Mouse (Mus musculus): ENCODE data around the gene Spsb2.
"Not testable (repeated sequence)": the region's sequence is repeated elsewhere in the genome, so short reads cannot be mapped to it uniquely, and the experiment has no call there.

The Spsb2 gene

DNA sequence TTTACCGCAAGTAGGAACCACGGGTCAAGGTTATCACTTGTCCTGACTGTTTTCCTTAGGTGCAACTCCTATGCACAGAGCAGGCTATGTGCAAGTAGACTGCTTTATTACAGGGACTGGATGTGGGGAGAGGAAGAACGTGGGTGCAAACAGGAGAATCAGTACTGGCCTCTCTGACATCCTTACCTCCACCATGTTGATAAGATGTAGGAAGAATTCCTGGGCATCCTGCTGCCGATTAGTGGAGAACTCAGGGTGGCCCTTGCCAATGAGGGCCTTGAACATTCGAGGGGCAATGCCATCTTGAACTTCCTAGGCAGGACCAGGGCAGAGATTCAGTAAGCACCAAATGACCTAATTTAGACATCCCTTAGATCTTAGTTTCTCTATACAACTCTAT lies 12.4 kb downstream of the Spsb2 start:
- DNase-seq, result no peak

DNA sequence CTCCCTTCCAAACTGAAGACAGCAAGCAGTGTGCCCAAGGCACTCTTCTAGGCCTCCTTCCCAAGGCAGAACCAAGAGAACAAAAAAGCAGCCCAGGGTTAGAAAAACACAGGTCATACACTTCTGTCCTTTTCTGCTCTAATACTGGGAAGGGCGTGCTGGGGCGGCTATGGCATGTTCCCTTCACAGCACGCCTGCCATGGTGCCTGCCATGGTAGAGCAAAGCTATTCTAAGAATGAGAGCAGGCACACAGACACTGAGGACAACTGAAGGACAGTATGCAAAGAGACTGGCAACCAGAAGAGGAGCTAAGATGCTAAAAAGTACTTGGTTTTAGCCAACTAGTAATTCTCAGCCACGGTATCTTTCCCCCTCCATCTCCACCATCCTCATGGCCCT lies 13.6 kb downstream of the Spsb2 start:
- DNase-seq, result no peak

DNA sequence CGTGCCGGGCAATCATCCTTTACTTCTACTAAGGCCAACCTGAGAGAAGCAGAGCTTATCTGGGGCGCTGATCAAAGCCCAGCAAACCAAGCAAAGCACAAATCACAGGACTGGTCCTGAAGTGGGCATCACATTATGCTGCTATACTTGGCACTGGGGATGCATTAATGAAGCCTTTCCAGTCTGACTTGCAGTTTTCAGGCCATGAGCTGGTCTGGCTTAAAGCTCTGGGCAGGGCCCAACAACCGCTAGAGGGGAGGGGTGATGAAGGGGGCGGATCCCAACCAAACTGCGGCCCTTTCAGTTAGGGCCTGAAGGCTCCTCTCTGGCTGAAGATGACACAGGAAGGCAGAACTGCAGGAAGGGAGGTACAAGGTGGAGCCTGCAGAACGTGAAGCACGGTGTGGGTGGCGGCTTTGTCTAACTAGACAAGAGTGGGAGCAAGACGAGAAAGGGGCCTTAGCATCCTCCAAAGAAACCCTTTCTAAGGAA lies 19.7 kb downstream of the Spsb2 start:
- peak; percentile 50 for DNase-seq

DNA sequence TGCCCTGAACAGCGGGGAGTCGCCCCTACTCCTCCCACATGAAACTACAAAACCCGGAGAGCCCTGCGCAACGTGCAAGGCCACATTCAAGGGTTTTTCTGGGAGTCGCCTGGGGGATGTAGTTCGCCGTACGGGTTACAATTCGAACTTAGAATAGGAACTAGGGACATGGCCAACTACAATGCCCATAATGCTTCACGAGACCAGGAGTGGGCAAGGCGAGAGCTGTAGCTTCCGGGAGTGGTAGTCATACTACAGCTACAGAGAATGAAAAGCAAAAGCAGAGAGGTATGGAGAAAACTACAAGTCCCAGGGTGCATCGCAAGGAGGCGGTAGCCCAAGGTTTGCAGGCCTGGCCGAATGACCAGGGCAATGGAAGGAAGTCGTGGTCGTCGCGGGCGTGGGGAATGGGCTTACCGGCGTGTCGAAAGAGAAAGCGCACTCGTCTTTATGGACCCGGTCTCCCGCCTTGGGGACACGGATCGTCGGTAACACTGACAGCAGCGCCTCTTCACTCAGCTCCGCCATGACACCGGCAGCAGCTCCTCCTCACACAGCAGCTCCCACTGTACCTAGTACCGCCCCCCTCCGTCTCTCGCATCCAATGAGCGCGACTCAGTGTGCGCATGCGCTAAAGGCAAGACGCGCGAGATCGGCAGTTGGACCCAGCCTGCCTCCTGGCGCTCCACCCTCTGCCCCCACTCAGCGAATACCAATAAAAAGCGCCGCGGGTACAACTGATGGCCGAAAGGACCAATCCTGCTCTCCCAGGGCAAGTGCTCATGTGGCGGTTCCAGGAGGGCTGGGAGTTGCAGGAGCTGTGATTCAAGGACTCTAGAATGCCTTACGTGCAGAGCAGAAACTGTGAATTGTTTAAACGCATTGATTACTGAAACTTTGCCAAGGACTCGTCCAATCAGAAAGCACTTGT lies 20.7 kb downstream of the Spsb2 start, which contains the start of the genes Usp5 and Cdca3:
TSS of gene Usp5 (minus strand) at position 617 of the 931 bp plus-strand sequence.
TSS of gene Cdca3 (plus strand) at position 680 of the 931 bp plus-strand sequence.
- DNase-seq, result peak; percentile 98

DNA sequence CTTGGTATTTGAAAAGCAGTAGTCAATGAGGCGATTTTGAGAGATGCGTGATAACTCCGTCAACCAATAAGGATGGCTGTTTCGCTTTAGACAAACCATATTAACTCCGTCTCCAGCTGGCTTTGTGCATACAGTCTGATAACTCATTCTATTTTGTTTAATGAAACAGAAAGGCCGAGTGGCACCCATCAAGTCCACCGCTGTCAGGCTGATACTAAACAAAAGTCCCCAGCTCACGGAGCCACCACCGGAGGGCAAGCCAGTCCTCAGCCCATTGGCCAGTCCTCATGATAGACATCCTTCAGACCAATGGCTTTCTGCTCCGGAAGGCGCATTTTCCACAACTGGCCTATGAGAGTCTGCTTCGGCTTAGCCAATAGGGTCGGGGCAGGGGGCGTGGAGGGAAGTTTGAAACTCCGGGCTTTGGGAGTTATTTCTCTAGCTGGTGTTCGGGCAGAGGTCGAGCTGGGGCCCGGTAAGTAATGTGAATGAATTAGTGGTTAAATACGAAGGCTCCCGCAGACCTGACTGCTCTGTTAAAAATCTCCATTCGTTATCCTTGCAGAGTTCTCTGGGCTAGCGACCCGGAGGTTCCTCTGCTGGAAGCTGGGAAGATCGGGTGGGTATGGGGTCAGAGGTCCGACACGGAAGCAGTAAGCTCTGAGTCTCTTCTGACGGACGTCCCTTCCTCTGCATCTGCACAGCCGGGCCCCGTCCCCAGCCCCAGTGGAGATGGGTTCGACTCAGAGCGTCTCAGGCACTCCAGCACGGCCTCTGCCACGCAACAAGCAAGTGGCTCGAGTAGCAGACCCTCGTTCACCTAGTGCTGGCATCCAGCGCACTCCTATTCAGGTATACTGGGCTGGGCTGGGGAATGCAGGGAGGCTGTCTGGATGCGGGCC lies 21.6 kb downstream of the Spsb2 start:
- peak; percentile 91 for DNase-seq

DNA sequence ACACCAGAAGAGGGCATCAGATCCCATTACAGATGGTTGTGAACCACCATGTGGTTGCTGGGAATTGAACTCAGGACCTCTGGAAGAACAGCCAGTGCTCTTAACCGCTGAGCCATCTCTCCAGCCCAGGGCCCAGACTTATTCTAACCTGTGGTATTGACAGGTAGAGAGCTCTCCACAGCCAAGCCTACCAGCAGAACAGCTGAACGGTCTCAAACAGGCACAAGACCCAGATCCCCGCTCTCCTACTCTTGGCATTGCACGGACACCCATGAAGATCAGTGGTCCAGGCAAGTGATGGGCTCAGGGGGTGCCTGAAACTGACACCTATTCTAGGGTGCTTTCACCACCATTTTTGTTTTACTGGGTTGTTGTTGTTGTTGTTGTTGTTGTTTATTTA lies 22.7 kb downstream of the Spsb2 start:
- not testable (repeated sequence) for DNase-seq

DNA sequence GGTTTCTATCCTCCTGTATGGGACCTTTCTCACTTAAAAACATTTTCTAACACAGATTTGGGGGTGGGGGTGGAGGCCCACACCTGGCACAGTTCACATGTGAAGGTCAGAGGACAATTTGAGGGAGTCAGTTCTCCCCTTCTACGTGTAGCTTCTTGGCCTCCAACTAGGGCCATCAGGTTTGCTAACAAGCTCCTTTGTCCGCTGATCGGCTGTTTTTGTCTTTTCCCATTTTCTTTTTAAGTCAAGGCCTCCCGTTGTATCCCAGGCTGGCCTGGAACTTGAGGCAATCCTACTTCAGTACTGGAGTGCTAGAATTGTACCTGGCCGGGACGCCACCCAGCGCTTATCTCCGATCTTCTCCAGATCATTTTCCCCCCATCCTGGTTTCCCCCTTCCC lies 23.2 kb downstream of the Spsb2 start:
- DNase-seq, result no peak

DNA sequence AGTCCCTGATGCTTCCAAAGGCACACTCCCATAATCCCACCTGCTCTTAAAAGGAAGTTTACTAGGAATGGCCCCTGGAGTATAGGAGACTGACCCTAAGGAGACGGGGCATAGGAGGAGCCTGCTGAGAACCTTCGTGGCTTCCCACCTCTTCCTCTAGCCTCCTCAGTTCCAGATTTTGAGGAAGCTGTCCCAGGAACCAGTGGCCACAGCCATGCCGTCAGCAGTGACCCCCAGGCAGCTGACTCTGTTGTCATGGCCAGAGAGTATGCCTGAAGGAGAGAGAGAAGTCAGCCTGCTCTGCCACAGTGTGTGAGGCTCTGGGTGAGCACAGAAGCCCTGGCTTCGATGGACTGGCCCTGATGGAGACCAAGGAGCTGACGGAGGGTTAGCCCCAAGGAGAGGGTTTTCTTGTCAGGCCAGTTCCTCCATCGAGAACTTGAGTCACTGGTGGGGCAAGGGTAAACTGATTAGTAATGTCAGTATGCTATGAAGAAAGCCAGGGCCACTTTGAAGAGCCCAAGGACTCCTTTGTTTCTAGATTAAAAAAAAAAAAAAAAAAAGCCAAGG lies 26.1 kb downstream of the Spsb2 start:
- DNase-seq, result no peak

DNA sequence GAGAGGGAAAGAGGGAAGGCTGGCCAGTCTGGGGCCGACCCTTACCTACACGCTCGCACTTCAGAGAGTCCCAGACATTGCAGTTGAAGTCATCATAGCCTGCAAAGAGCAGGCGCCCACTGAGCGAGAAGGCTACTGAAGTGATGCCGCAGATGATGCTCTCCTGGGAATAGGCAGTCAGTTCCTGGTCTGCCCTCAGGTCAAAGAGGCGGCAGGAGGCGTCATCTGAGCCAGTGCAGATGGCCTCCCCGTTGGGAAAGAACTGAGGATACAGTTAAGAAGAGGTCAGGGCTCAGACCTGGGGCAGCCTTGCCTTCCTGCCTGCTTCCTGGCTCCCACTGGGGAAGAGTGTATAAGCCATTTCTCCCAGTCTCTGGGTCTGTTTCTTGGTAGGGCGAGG lies 27.1 kb downstream of the Spsb2 start:
- no peak for DNase-seq

DNA sequence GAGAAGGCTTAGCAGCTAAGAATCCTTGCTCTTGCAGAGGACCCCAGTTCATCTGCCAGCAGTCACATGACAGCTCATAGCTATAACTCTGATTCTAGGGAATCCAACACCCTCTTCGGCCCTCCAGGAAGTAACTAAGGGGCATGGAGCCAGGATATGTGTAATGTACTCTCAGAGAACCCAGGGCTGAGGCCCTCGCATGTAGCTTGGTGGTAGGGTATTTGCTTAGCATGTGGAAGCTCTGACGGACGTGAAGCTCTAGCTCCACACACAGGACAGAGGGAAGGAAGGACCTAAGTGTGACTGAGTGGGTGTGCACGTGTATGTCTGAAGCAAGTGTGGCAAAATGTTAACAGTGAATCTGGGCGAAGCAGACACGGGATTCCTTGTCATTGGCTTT lies 27.9 kb downstream of the Spsb2 start:
- no peak for DNase-seq

DNA sequence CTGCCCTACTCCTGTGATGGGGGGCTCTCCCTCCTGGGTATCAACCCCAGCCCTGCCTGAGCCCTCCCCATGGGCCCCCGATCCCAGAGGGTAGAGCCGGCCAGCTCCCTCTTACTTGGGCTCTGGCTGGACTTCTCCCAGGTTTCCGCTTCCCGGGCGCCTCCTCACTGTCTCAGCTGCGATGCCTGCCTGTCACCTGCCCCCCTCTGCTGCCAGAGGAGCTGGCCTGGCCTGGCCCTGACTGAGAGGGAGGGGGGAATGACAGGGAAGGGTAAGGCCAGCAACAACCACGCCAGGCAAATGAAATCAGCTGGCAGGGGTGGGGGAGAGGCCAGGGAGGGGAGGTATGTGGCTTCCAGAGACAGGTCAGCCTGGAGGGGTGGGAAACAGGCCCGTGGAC lies 31.3 kb downstream of the Spsb2 start:
- no peak for DNase-seq

DNA sequence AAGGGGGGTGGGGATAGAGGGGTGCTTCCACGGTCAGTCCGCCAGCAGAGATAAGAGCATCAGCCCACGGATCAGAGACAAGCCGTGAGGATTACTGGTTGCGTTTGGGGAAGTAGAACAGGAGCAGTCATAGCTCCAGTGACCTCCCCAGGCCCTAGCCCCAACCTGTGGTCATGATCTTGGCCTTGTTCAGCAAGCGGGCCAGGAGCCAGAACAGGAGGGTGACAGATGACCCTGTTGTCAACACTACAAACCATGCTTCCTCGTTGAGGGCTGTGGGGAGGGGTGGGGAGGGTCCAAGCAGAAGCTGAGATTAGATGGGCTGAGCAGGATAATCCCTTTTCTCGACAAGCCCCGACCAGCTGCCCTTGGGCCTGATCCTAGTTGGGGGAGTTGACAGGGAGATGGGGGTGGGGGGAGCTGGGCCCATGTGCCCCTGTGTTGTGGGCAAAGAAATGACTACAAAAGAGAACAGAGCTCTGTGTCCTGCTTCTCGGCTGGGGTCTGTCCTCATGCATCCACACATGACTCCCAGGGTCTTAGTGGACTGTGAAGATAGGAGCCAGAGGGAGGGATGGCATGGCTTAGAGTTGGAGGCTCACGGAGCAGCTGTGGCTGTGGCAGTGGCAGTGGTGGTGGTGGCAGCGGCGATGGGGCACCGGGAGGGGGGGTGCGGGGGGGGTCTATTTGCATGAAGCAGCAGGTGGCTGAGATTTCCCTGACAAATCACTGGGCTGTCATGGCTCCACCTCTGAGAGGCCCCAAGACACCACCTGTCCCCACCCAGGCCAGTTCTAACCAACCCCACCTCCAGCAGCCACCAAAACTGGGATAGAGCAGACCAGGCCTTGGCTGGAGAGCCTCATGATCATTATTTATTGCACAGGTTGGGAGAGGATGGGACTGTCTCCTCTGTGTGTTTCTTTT lies 32.0 kb downstream of the Spsb2 start, which contains the start of gene Gnb3:
TSS of gene Gnb3 (minus strand) at position 35 of the 927 bp plus-strand sequence.
- DNase-seq, result no peak

DNA sequence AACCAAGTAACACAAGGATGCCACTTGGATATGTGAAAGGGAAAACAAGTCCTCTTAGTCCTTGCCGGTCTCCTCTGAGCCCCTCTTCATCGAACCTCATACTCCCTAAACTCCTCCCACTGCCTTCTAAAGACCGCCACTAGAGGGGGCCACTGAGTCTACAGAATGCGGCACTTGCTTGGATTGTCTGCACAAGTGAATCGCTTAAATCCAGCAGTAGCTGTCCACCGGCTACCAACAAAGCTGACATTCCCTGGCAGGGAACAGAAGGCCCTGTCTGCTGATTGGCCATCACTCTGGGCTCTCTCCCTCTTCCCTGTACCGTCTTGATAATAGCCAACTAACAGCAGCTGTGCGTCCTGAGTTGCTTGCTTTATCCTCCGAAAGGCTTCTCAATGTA lies 38.8 kb downstream of the Spsb2 start:
- DNase-seq, result peak; percentile 97

DNA sequence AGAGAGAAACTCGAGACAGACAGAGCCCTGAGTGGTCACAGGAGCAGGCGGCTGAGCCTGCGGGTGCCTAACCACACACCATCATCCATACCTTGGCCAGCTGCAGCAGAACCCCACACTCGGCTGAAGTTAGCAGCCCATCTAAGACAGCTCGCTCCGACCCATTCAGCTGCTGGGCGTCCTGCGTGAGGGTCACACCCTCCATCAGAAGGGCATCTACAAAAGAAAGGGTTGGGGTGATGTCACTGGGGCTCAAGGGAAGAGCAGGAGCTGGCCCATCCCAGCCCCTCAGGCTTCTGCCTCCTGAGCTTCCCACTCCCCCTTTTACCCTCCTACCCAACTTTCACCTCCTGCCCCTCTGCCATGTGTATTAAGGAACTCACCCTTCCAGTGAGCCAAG lies 42.1 kb downstream of the Spsb2 start:
- no peak for DNase-seq

DNA sequence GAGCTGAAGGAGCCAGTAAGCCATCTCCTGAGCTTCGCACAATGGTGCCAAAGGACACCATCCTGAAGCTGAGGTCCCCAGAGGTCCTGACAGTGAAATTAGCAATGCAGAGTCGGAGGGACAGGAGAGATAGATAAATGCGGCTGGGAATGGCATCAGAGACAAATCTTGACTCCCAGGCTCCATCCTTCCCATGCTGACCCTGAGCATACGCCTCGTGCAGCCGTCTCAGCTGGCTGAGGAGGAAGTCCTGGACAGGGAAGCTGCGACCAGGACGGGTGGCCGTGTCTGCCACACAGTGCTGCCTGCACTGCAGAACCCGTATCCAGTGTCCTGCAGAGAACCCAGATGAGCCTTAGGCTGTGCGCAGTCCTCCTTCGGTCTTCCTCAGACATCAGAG lies 46.2 kb downstream of the Spsb2 start:
- DNase-seq, result no peak

DNA sequence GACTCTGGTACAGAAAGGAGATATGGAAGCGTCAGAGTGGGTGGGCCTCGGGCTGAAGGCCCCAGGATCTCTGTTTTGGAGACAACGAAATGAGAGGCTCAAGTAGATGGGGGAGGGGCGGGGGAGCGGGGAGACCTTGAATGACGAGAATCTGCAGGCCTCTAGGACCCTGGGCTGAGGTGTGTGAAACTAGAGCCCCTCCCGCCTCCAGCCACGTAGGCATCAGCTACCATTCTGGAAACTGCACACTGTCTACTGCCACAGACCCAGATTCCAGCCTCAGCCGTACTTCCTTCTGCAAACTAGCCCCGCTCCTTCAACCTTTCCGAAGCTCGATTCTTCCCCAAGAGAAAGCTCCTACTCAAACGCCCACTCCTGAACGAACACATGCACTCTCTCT lies 47.9 kb downstream of the Spsb2 start:
- DNase-seq, result peak; percentile 45

DNA sequence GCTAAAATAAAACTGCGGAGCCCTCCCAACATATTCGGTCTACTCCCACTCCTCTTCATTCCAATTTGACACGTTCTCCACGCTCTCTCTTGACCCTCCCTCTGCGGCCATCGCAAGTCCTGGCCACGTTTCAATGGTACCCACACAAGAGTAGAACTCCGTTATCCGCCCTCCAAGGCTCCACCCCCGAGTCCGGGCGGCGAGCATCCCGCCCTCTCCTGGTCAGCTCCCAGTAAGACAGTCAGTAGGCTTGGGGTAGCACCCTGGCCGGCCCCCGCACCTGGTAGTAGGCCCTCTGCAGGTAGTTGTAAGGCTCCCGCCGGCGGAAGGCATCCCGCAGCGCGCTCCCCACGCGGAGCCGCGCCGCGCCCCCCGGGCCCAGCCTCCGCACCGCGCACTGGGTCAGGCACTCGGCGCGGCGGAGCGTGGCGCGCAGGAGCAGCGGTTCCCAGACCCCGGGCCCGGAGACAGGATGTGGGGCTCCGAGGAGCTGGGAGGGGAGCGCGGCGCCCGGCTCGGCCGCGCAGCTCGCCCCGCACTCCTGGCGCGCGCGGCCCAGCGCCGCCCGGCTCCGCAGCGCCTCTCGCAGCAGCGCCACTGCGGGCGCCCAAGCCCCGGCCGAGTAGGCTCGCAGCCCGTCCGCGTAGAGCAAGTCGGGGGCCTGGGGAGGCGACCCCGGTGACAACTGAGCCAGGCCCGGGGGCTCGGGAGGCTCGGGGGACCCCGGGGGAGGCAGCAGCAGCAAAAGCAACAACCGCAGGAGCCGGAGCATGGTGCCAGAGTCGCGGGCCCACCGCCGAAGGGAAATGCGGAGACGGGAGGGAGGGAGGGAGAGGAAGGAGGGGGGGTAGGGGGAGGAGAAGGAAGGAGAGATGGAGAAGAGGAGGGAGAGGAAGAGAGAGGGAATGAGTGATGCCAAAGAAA lies 48.7 kb downstream of the Spsb2 start, which contains the start of gene P3h3:
TSS of gene P3h3 (minus strand) at position 837 of the 924 bp plus-strand sequence.
- DNase-seq, result peak; percentile 93

DNA sequence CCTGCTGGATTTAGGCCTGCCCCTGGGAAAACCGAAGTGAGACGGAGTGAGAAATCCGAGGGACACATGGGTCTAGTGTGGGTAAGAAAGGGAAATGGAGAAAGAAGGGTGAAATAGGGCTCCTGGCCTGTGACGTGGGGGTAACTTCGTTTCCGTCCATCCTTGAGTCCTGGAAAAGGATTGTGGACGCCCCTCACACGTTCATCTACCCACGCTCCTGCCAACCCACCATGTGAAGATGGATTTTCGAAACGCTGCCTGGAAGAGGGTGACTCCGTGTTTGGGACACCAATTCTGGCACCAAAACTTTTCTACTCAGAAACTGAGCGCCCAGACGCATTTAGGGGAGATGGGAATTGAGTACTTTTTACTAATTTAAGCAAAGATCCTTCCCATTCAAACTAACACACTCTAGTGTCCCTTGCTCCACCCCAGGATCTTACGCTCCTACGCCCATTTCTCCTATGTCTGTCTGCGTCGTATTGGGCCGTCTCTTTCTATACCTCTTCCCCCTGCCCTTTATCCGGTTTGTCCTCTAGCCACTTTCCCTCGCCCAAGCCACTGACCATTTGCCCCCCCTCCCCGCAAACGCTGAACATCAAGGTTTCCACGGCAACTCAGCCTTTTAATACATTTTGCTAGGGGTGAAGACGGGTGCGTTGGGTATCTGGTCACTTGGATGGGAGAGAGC lies 49.5 kb downstream of the Spsb2 start:
- DNase-seq, result peak; percentile 56

DNA sequence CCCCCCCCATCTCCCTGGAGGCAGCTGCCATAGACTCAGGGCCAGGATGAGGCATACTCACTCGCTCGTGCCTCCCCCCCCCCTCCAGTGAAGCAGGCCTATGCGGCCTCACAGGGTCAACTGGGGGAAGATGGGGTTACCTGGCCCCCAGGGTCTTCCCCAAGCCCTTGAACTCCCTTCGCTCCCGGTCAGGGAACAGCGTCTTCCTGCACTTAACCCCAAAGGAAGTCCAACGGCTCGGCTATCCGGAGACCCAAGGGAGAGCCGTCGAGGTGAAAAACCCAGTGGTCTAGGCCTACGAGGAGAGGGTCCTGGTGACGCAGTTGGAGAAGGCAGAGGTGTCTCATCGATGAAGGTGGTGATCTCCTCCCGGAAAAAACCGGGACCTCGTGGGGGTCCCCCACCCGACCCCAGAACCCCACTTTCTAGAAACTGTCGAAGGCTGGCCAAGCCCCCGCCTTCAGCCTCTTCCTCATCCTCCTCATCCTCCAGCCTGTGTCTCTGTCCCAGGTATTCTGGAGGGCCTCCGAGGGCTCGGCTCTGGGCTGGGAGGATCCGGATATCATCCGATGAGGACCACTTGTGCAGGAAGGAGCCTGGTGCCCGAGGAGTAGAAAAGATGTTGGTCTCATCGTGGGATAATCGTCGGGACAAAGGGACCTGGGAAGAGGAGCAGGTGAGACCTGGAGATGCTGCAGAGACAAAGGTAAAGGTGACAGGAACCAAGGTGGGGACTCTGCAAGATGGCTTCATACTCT lies 50.3 kb downstream of the Spsb2 start:
- DNase-seq, result no peak

Data from cerebellum, adult 8-10 months (tissue).